Mouse (Mus musculus) forebrain, embryonic 10.5 days (tissue): Measurements from ENCODE around the gene Otor. TPM values are rescaled to one million over a fixed set of nuclear protein-coding genes. Genes with fewer than 3 reads are reported as not detected.

Experiments used
- polyA plus RNA-seq: library from polyadenylated mRNA; unstranded; fragments of >200 nt; fragmentation: Nextera tagmentation; extraction: Ambion mirVana; gene quantifications from 2 replicates; pipeline ENCODE4 v1.2.1, GENCODE M21; 2016

The Otor gene
- polyA plus RNA-seq, 1 experiment from 2014 or later = 0.15 TPM

Other genes starting within 250 kb of the Otor start
- 6.8 and 8.5 TPM in 2 replicates for gene Kif16b, start 176.9 kb upstream of the Otor start, polyA plus RNA-seq
- gene Snrpb2, start 15.4 kb upstream of the Otor start, polyA plus RNA-seq = 102 and 106 TPM in 2 replicates